Mouse (Mus musculus) megakaryocyte, embryonic 14.5 days (primary cell): ENCODE data around the gene Slc17a7.

Experiments
- FLI1 ChIP-seq: IDR thresholded peaks from 2 replicates; pipeline ENCODE4 v1.6.1; 2012; ENCODE audit warnings: low read length, inconsistent platforms, mixed read lengths
- GATA1 ChIP-seq: IDR thresholded peaks from 3 replicates; pipeline ENCODE4 v1.6.1; 2012; ENCODE audit warnings: mixed read lengths, low read length, inconsistent platforms, borderline replicate concordance

GRCm38 (mm10) chr7:45129776-45130512, 33.8 kb upstream of the Slc17a7 start:
- TF ChIP-seq GATA1 = no peak
- no peak for TF ChIP-seq FLI1
